8 mouse cellular contexts compared by ENCODE assay signal in the genomic region with DNA sequence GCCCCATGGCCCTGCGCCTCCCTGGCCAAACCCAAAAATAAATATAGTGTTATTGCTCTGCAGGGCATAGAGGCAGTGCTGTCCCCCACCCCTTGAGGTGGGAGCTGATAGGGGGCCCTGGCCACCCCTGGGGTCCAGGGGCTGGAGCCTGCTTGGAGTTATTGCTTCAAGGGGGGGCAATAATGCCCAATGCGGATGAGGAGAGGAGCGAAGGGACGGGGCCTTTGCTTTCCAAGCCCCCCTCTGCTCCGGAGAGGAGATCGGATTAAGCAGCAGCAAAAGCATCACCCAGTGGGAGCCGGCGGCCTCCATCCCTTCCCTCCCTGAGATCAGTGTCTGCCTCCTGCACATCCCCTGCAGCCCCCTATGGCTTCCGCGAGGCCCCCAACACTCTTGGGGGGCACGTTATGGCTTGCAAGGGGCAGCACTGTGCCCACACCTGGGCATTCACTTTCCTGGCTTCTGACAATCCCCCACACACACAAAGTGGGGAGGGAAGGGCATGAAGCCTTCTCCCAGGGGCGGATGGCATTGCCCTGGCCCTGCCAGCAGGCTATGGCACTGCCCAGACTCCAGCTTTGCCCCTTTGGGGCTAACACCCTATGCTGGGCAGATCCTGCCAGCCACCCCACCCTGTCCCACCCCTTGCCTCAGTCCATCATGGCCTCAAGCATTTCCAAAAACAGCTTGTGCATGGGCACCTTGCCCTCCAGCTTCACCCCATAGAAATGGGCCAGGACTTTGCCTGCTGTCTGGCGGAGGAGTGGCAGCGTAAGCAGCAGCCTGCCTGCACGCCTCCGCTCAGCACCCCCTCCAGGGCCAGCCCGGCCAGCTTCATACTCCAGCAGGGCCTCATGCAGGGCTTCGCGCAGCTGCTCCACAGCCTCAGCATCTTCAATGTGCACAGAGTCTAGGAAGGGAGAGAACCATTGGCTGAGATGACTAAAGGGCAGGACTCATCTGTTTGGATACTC. TPM values are rescaled to one million over a fixed set of nuclear protein-coding genes. Genes with fewer than 3 reads are reported as not detected.
DNase-seq lines count a peak whose midpoint lies in the region; ATAC-seq and TF ChIP-seq lines count a peak whose summit lies in the region.

No protein-coding gene starts in this region.

- ATAC-seq in embryonic facial prominence, embryonic 14.5 days (ENCODE audit: low read depth): no peak
- no peak for ATAC-seq in limb, embryonic 15.5 days (ENCODE audit: insufficient number of reproducible peaks, low FRiP score, low TSS enrichment, low read depth)

- no peak for TF ChIP-seq EP300 in CH12.LX (IDR thresholded peaks at IDR 0.05; ENCODE audit: low read length)

- no peak; the same call in 1 of the 2 replicates for TF ChIP-seq POLR2A in CH12.LX (IDR thresholded peaks at IDR 0.05; ENCODE audit: low read depth, low read length)

- in situ Hi-C loops in CH12.LX (cut with MboI; ENCODE audit: low pct_ligation_motif_present, low pct_unique_long_range_greater_than_20kb, low sequenced_read_pairs): no loop called here

- no peak overlapping the region for H3K9ac ChIP-seq in CH12.LX (ENCODE audit: insufficient read depth, low read depth)
- H3K9ac ChIP-seq in embryonic facial prominence, embryonic 14.5 days (ENCODE audit: low read depth, low read length): peak overlapping the region; percentile 31; the same call in 1 of the 2 replicates
- H3K9ac ChIP-seq in limb, embryonic 15.5 days: peak overlapping the region; percentile 8; the same call in 1 of the 2 replicates

- no peak for TF ChIP-seq RAD21 in CH12.LX (IDR thresholded peaks at IDR 0.05; ENCODE audit: low read depth, low read length)

- peak overlapping the region in 2 of 3 experiments; percentile 10 to 41 for H3K4me3 ChIP-seq in CH12.LX (replicated peaks in 1 of 3; ENCODE audit: low read depth in 2 of 3, low read length in 2 of 3, poor library complexity in 1 of 3)
- peak overlapping the region; percentile 58 for H3K4me3 ChIP-seq in embryonic facial prominence, embryonic 14.5 days (ENCODE audit: low read depth, low read length)
- H3K4me3 ChIP-seq in limb, embryonic 15.5 days: peak overlapping the region; percentile 64

- no peak for TF ChIP-seq CTCF in CH12.LX (conservative IDR thresholded peaks at IDR 0.05 in 1 of 2, IDR thresholded peaks at IDR 0.05 in 1 of 2; ENCODE audit: low read depth in 2 of 2, low read length in 2 of 2)

- peak overlapping the region; percentile 63; the same call in 1 of the 2 replicates for H3K4me2 ChIP-seq in CH12.LX (ENCODE audit: insufficient read depth, low read depth, poor library complexity, severe bottlenecking)
- peak overlapping the region; percentile 78 for H3K4me2 ChIP-seq in embryonic facial prominence, embryonic 14.5 days (ENCODE audit: low read depth, low read length)
- H3K4me2 ChIP-seq in limb, embryonic 15.5 days: peak overlapping the region; percentile 19

- peak; percentile 94 for DNase-seq in heart, adult 11 months
- no peak for DNase-seq in heart, adult 9 months (ENCODE audit: low spot score in 2 of 2)
- no peak for DNase-seq in CH12.LX (ENCODE audit: extremely low read depth)
- no peak for DNase-seq in embryonic facial prominence, embryonic 14.5 days (ENCODE audit: low spot score)
- DNase-seq in ovary, adult 18-20 months (ENCODE audit: low spot score): no peak
- DNase-seq in frontal cortex, postnatal 36 days (ENCODE audit: low spot score in 2 of 2): no peak
- no peak for DNase-seq in lung, postnatal 14 days

- H3K4me1 ChIP-seq in CH12.LX (ENCODE audit: control insufficient read depth in 1 of 2, insufficient read depth in 2 of 2): peaks cover 10 to 29% of the 10 kb centered on the region in 2 experiments; a peak in 3 of 4 replicates
- H3K4me1 ChIP-seq in embryonic facial prominence, embryonic 14.5 days (ENCODE audit: control insufficient read depth, insufficient read depth, low read length): peaks cover 14% of the 10 kb centered on the region; the same call in 1 of the 2 replicates
- peaks cover 36% of the 10 kb centered on the region for H3K4me1 ChIP-seq in limb, embryonic 15.5 days

- H3K27me3 ChIP-seq in CH12.LX (replicated peaks): no peaks in the 10 kb centered on the region
- H3K27me3 ChIP-seq in embryonic facial prominence, embryonic 14.5 days (replicated peaks; ENCODE audit: control insufficient read depth, insufficient read depth, low read length): no peaks in the 10 kb centered on the region
- H3K27me3 ChIP-seq in limb, embryonic 15.5 days: no peaks in the 10 kb centered on the region

- peaks cover 21% of the 10 kb centered on the region for H3K79me2 ChIP-seq in CH12.LX (replicated peaks; ENCODE audit: control insufficient read depth, extremely low read depth, insufficient read depth, poor library complexity, severe bottlenecking)

- H3K27ac ChIP-seq in CH12.LX (ENCODE audit: insufficient read depth, low read depth): no peak overlapping the region
- no peak overlapping the region for H3K27ac ChIP-seq in embryonic facial prominence, embryonic 14.5 days (replicated peaks; ENCODE audit: low read depth, low read length)
- no peak overlapping the region for H3K27ac ChIP-seq in limb, embryonic 15.5 days

- WGBS in embryonic facial prominence, embryonic 14.5 days: 75% methylated on average over 17 of the region's 19 CpGs
- 83% methylated on average over 19 of the region's 19 CpGs for WGBS in limb, embryonic 15.5 days

- dilution Hi-C loops in CH12.LX (cut with MboI; ENCODE audit: extremely low pct_ligation_motif_present, extremely low pct_unique_long_range_greater_than_20kb, low sequenced_read_pairs): no loop called here

- H3K36me3 ChIP-seq in CH12.LX (replicated peaks in 1 of 2; ENCODE audit: control insufficient read depth in 1 of 2, insufficient read depth in 1 of 2, low read length in 1 of 2): peaks cover 37 to 70% of the 10 kb centered on the region in 2 experiments
- peaks cover 46% of the 10 kb centered on the region for H3K36me3 ChIP-seq in embryonic facial prominence, embryonic 14.5 days (ENCODE audit: control insufficient read depth, insufficient read depth, low read length)
- peaks cover 49% of the 10 kb centered on the region for H3K36me3 ChIP-seq in limb, embryonic 15.5 days

- H3K9me3 ChIP-seq in CH12.LX (replicated peaks; ENCODE audit: low read length): no peaks in the 10 kb centered on the region
- H3K9me3 ChIP-seq in embryonic facial prominence, embryonic 14.5 days (ENCODE audit: control insufficient read depth, low read length): no peaks in the 10 kb centered on the region
- no peaks in the 10 kb centered on the region for H3K9me3 ChIP-seq in limb, embryonic 15.5 days

TF ChIP-seq in CH12.LX, 34 proteins besides CTCF, POLR2A, EP300 and RAD21 (continues in another document):
- TF ChIP-seq TBP (conservative IDR thresholded peaks at IDR 0.05; ENCODE audit: low read depth, low read length) (no peak), MAX (IDR thresholded peaks at IDR 0.05; ENCODE audit: low read length) (no peak), MAZ (IDR thresholded peaks at IDR 0.05; ENCODE audit: low read depth, low read length) (no peak), TCF12 (IDR thresholded peaks at IDR 0.05; ENCODE audit: low read depth, low read length) (no peak), BHLHE40 (IDR thresholded peaks at IDR 0.05; ENCODE audit: low read depth, low read length) (no peak), USF1 (IDR thresholded peaks at IDR 0.05; ENCODE audit: low read depth, low read length) (no peak), POLR2AphosphoS2 (IDR thresholded peaks at IDR 0.05; ENCODE audit: low read depth, low read length) (peak; percentile 76), JUN (IDR thresholded peaks at IDR 0.05; ENCODE audit: insufficient read depth, low read depth, low read length) (no peak), GABPA (IDR thresholded peaks at IDR 0.05; ENCODE audit: insufficient replicate concordance, low read depth, low read length) (no peak), HCFC1 (IDR thresholded peaks at IDR 0.05; ENCODE audit: low read depth, low read length) (no peak), JUND (conservative IDR thresholded peaks at IDR 0.05; ENCODE audit: low read depth, low read length) (no peak), SMC3 (IDR thresholded peaks at IDR 0.05; ENCODE audit: low read depth, low read length) (no peak), ELF1 (IDR thresholded peaks at IDR 0.05; ENCODE audit: low read depth, low read length) (no peak)

RNA-seq across cellular contexts. Expression of gene Prdx5, which starts 1.5 kb away (rescaled TPM):
- total RNA-seq in CH12.LX (2012; rRNA removed) (72.6 and 74.8 TPM in 2 replicates), CH12.LX (2014; rRNA removed) (77.2 and 83.5 TPM in 2 replicates)
- polyA plus RNA-seq in CH12.LX (2012; ENCODE audit: insufficient read length, low read depth): 137 TPM in 2 replicates
- polyA plus RNA-seq in embryonic facial prominence, embryonic 14.5 days (2014; fragmentation: Nextera tagmentation; extraction: Ambion mirVana): 218 and 243 TPM in 2 replicates
- 349 and 392 TPM in 2 replicates for polyA plus RNA-seq in limb, embryonic 15.5 days (2015; fragmentation: Nextera tagmentation; extraction: Ambion mirVana)

RNA-seq across cellular contexts. Expression of gene Trmt112, which starts 1.9 kb away (rescaled TPM):
- total RNA-seq in CH12.LX (2012; rRNA removed): 191 and 198 TPM in 2 replicates
- total RNA-seq in CH12.LX (2014; rRNA removed): 89.5 and 97.9 TPM in 2 replicates
- 158 and 212 TPM in 2 replicates for polyA plus RNA-seq in CH12.LX (2012; ENCODE audit: insufficient read length, low read depth)
- polyA plus RNA-seq in embryonic facial prominence, embryonic 14.5 days (2014; fragmentation: Nextera tagmentation; extraction: Ambion mirVana): 137 and 143 TPM in 2 replicates
- polyA plus RNA-seq in limb, embryonic 15.5 days (2015; fragmentation: Nextera tagmentation; extraction: Ambion mirVana): 123 and 138 TPM in 2 replicates

RNA-seq across cellular contexts. Expression of gene Esrra, which starts 10.2 kb away (rescaled TPM):
- total RNA-seq in CH12.LX (2012; rRNA removed) (23.5 and 28.7 TPM in 2 replicates), CH12.LX (2014; rRNA removed) (13.4 and 13.6 TPM in 2 replicates)
- polyA plus RNA-seq in CH12.LX (2012; ENCODE audit: insufficient read length, low read depth): 15.6 and 17.7 TPM in 2 replicates
- polyA plus RNA-seq in embryonic facial prominence, embryonic 14.5 days (2014; fragmentation: Nextera tagmentation; extraction: Ambion mirVana): 4.7 and 4.8 TPM in 2 replicates
- 11.1 and 11.4 TPM in 2 replicates for polyA plus RNA-seq in limb, embryonic 15.5 days (2015; fragmentation: Nextera tagmentation; extraction: Ambion mirVana)

RNA-seq across cellular contexts. Expression of gene Catsperz, which starts 13.8 kb away (rescaled TPM):
- total RNA-seq in CH12.LX (2012; rRNA removed) (not detected in 2 replicates), CH12.LX (2014; rRNA removed) (not detected in 2 replicates)
- 1.2 TPM in 1 of 2 replicates, not detected in the other for polyA plus RNA-seq in CH12.LX (2012; ENCODE audit: insufficient read length, low read depth)
- 3.4 and 4.8 TPM in 2 replicates for polyA plus RNA-seq in embryonic facial prominence, embryonic 14.5 days (2014; fragmentation: Nextera tagmentation; extraction: Ambion mirVana)
- polyA plus RNA-seq in limb, embryonic 15.5 days (2015; fragmentation: Nextera tagmentation; extraction: Ambion mirVana): 6.7 and 7.9 TPM in 2 replicates

RNA-seq across cellular contexts. Expression of gene Kcnk4, which starts 22.9 kb away (rescaled TPM):
- total RNA-seq in CH12.LX (2012; rRNA removed) (0.21 TPM in 1 of 2 replicates, not detected in the other), CH12.LX (2014; rRNA removed) (not detected in 2 replicates)
- 0.80 TPM in 1 of 2 replicates, not detected in the other for polyA plus RNA-seq in CH12.LX (2012; ENCODE audit: insufficient read length, low read depth)
- 1.0 and 1.6 TPM in 2 replicates for polyA plus RNA-seq in embryonic facial prominence, embryonic 14.5 days (2014; fragmentation: Nextera tagmentation; extraction: Ambion mirVana)
- polyA plus RNA-seq in limb, embryonic 15.5 days (2015; fragmentation: Nextera tagmentation; extraction: Ambion mirVana): 1.5 and 1.7 TPM in 2 replicates

Comparison
In these comparisons a context has a peak if more than half of its experiments do, and no peak if none do; other contexts are left out.
1. H3K4me2 ChIP-seq: peak in every context shown above with its lines; median percentile 78 in embryonic facial prominence, embryonic 14.5 days; 63 in CH12.LX; 19 in limb, embryonic 15.5 days.